16 mouse cellular contexts compared by ENCODE assay signal in the genomic region with DNA sequence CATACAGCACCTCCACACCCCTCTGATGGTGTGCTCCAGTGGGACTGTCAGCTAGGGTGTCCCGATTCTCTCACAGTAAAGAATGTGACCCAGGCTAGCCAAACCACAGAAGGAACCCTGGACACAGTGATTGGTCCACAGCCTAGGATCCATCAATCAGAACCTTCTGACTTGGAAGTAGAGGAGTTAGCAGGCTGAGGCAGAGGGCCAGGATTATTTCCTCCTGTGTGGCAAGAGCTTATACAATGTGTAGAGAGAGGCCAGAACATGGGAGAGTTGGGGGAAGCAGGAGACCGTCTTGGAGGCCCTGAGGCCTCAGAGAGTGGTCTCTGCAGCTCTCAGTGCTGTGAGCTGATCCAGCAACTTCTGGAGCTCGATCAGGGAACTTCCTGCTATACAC. TPM values are rescaled to one million over a fixed set of nuclear protein-coding genes. Genes with fewer than 3 reads are reported as not detected.
"Had no signal": no experiment of that assay in that cellular context is flagged by ENCODE, and none has a peak within 500 bp of the region (broad histone marks: within the 10 kb centered on the region; RNA-seq: fewer than 3 reads in every experiment).

No protein-coding gene starts in this region.

- H3K4me3 ChIP-seq: lung, embryonic 15.5 days; megakaryocyte, embryonic 14.5 days; midbrain, embryonic 13.5 days; midbrain, embryonic 15.5 days; stomach, embryonic 15.5 days had no signal

- DNase-seq: liver, postnatal 0 days; lung, adult 2 months; lung, postnatal 14 days; lung, postnatal 36 days; right cerebral cortex, postnatal 14 days; thymus, adult 2 months; thymus, postnatal 25 days; thymus, postnatal 4 days had no signal

- H3K27ac ChIP-seq: lung, embryonic 15.5 days; macrophage; midbrain, embryonic 13.5 days; midbrain, embryonic 15.5 days; stomach, embryonic 15.5 days; stomach, postnatal 0 days had no signal

RNA-seq across cellular contexts. Expression of a gene that starts 11.3 kb away (rescaled TPM):
- total RNA-seq: neutrophil, adult 5-6 weeks had no signal
